Mouse (Mus musculus) midbrain, embryonic 16.5 days (tissue): ENCODE measurements at regions not wholly inside any gene's neighbourhood (a gene's known extent, or its start where the extent isn't known, plus 50 kb on each side); places are given as distances from the start of the nearest gene placed in this dataset. TPM values are rescaled to one million over a fixed set of nuclear protein-coding genes. Genes with fewer than 3 reads are reported as not detected.

ENCODE experiments used
- ATAC-seq: fragments of 200-750 bp; cut with Nextera tagmentation; 2 replicates; pipeline ENCODE4 v1.8.0; 2017; ENCODE audit warnings: moderate TSS enrichment
- H3K27ac ChIP-seq: fragments of 300-500 bp; sonication (generic); 2 replicates; pipeline ENCODE4 v1.5.1; 2014; ENCODE audit warnings: mild to moderate bottlenecking, low read length, mixed read lengths
- H3K27me3 ChIP-seq: fragments of 300-500 bp; sonication (generic); 2 replicates; pipeline ENCODE4 v1.6.1; 2014; ENCODE audit warnings: low read depth, low read length, mixed read lengths; ENCODE audit not compliant: control insufficient read depth, insufficient read depth
- H3K36me3 ChIP-seq: fragments of 300-500 bp; sonication (generic); 2 replicates; pipeline ENCODE4 v1.6.1; 2014; ENCODE audit warnings: mild to moderate bottlenecking, low read length, moderate library complexity, mixed read lengths; ENCODE audit not compliant: control insufficient read depth, insufficient read depth
- H3K4me1 ChIP-seq: fragments of 300-500 bp; sonication (generic); 2 replicates; pipeline ENCODE4 v1.6.1; 2014; ENCODE audit warnings: mild to moderate bottlenecking, low read length, mixed read lengths; ENCODE audit not compliant: control insufficient read depth, insufficient read depth
- H3K4me2 ChIP-seq: fragments of 300-500 bp; sonication (generic); 2 replicates; pipeline ENCODE4 v1.6.1; 2014; ENCODE audit warnings: mild to moderate bottlenecking, low read length, mixed read lengths
- H3K4me3 ChIP-seq: fragments of 300-500 bp; sonication (generic); 2 replicates; pipeline ENCODE4 v1.5.1; 2014; ENCODE audit warnings: low read depth, mild to moderate bottlenecking, low read length, moderate library complexity, mixed read lengths
- H3K9ac ChIP-seq: fragments of 300-500 bp; sonication (generic); 2 replicates; pipeline ENCODE4 v1.6.1; 2014; ENCODE audit warnings: low read depth, low read length, mixed read lengths
- H3K9me3 ChIP-seq: fragments of 300-500 bp; sonication (generic); replicated peaks from 2 replicates; pipeline ENCODE4 v1.6.1; 2014; ENCODE audit warnings: mild to moderate bottlenecking, low read length, mixed read lengths; ENCODE audit not compliant: control insufficient read depth, poor library complexity, severe bottlenecking
- WGBS: fragments of 180-500 bp; shearing (Covaris S2); extraction: QIAGEN DNeasy Blood & Tissue Kit; methylation state at CpG from one replicate; pipeline ENCODE4 v1.1.7; 2014; 5-methylcytosine and 5-hydroxymethylcytosine counted together
- microRNA-seq: library from miRNA; unstranded; fragments of <30 nt; microRNA quantifications from one replicate; pipeline ENCODE4, GENCODE M21; 2017

DNA sequence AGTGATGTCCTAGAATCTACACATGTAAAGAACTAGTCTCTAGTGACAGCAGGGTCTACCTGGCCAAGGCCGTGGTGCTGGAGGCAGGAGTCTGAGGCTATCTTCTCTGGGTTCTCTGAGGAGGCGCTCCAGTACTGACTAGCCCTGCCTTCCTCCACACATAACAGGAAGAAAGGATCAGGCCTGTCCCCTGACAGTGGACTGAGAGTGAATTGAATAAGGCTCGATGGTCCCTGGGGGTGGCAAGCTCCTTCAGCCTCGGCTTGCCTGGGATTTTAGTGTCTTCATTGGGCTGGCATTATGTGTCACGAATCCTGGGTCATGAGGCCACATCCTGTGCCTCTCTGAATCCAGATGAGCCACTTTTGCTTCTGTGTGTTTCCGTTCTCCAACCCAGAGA, 50.9 kb upstream of the Dlk1 start:
- no peak for ATAC-seq
- Histone ChIP-seq H3K9ac (no peak overlapping the region), H3K4me2 (no peak overlapping the region), H3K4me3 (no peak overlapping the region), H3K27ac (no peak overlapping the region), H3K9me3 (no peaks in the 10 kb centered on the region), H3K27me3 (no peaks in the 10 kb centered on the region), H3K36me3 (no peaks in the 10 kb centered on the region), H3K4me1 (peaks cover 4% of the 10 kb centered on the region; the same call in 1 of the 2 replicates)
- WGBS: 75% methylated on average over 6 of the region's 6 CpGs

DNA sequence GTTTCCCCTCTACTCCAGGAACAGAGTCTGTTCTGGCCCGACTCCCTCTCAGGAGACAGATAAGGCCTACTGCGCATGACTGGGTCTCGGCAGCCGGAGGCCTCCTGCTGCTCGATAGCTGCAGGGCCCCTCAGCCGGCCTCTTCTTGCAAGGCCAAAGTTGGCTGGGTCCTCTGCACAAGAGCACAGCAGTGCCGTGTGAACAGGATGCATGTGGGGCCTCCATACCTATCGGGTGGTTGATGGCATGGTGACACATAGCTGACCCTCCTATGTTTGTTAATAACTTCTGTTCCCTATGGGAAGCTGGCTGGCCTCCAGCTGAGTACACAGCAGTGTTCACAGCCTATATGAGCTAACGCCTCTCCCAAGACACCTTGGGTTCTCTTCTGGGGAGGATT, 50.4 kb upstream of the Dlk1 start:
- H3K9me3 ChIP-seq: no peaks in the 10 kb centered on the region
- H3K27ac ChIP-seq: no peak overlapping the region
- no peak for ATAC-seq
- no peak overlapping the region for H3K9ac ChIP-seq
- 38% methylated on average over 9 of the region's 9 CpGs for WGBS
- no peak overlapping the region for H3K4me2 ChIP-seq
- H3K4me1 ChIP-seq: peaks cover 4% of the 10 kb centered on the region; the same call in 1 of the 2 replicates
- H3K4me3 ChIP-seq: no peak overlapping the region
- no peaks in the 10 kb centered on the region for H3K27me3 ChIP-seq
- H3K36me3 ChIP-seq: no peaks in the 10 kb centered on the region

Small RNA genes lying in the stretch of these regions (microRNA-seq; reads per million reads assigned to microRNA genes)
- gene Gm22234 (not detected), gene Gm25297 (not detected)
